Mouse (Mus musculus) left cerebral cortex, adult 9 months (tissue): ENCODE measurements at regions not wholly inside any gene's neighbourhood (a gene's known extent, or its start where the extent isn't known, plus 50 kb on each side); places are given as distances from the start of the nearest gene placed in this dataset.
"Not testable (repeated sequence)": the region's sequence is repeated elsewhere in the genome, so short reads cannot be mapped to it uniquely, and the experiment has no call there.

Source experiments
- DNase-seq, 2 experiments: peaks; one replicate each; pipeline ENCODE4 v3.0.0; 2022; ENCODE audit warnings: low spot score in 2 of 2

DNA sequence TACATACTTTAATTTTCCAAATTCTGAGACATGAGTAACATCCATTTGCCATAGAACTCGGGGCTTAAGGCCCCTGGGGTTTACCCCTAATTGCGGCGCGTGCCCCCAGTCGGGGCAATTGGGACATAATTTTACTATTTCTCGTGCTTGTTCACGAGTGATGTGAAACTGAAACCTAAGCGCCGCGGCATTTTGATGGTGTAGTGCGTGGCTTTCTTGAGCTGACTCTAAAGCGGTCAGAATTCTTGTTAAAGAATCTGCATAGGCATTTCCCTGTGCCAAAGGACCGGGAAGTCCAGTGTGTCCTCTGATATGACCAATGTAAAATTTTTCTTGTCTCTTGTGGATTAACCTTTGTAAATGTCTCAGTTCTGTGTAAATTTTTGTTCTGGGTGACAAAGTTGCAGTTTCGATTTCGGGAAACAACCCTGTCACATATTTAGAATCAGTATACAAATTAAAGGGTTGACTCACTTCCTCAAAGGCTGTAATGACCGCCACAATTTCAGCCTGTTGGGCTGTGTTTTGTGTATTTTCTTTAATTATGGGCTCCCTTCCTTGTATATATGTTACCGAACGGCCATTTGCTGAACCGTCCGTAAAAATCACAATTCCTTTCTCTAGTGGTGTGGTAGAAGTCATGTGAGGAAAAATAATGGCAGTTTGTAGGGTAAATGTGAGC is 1037.6 kb upstream of the Sel1l start:
- DNase-seq: not testable (repeated sequence)

DNA sequence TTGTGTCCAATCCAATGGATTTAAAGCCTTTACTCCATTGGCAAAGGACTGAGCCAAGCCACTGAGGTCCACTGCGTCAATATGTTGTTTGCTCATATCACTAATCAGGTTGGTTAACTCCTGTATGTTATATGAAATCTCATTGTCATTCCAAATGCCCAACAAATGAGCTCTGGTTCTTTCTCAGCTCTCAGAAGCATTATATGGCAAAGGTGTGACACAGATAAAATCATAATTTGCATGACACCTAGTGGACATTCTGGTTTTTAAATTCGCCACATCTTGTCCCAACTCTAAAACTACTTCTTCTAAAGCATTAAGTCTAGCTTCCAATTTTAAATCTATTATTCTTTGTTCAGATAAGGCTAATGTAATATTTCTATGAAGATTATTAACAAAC is 1035.1 kb upstream of the Sel1l start:
- DNase-seq: not testable (repeated sequence)

DNA sequence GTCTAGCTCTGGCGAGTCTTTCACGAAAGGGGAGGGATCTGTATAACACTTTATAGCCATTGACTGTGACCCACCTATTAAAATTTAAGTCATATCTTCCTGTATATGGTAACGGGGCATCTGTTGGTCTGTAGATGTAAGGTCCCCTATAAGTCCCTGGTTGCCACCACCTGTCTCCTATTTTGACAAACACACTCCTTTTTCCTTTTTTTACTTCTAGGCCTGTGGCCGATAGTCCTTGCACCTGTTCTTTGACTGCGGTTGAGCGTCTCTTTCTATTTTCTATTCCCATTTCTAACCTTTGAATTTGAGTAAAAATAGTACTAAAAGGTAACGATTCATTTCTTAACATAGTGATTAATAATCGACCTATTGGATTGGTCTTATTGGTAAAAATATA is 1034.1 kb upstream of the Sel1l start:
- DNase-seq: not testable (repeated sequence)

DNA sequence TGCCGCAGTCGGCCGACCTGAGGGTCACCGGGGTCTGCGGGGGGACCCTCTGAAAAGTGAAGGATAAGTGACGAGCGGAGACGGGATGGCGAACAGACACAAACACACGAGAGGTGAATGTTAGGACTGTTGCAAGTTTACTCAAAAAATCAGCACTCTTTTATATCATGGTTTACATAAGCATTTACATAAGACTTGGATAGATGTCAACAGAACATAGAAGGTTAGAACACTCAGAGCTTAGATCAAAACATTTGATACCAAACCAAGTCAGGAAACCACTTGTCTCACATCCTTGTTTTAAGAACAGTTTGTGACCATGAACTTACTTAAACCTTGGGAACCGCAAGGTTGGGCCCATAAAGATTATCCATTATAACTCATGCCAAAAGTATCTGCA is 1033.6 kb upstream of the Sel1l start:
- DNase-seq: not testable (repeated sequence)

DNA sequence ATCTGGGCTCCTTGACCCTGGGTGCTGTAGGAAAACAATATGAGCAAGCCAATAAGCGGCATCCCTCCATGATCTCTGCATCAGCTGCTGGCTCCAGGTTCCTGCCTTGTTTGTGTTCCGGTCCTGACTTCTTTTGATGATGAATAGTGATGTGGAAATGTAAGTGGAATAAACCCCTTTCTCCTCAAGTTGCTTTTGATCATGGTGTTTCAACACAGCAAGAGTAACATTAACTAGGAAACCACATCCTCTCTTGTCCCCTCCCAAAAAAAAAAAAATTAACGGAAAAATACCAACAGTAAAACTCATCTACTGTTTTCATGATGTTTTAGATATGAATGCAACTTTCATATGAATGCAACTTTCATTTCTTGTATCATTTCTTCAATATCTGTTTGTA is 1024.6 kb upstream of the Sel1l start:
- no peak for DNase-seq

DNA sequence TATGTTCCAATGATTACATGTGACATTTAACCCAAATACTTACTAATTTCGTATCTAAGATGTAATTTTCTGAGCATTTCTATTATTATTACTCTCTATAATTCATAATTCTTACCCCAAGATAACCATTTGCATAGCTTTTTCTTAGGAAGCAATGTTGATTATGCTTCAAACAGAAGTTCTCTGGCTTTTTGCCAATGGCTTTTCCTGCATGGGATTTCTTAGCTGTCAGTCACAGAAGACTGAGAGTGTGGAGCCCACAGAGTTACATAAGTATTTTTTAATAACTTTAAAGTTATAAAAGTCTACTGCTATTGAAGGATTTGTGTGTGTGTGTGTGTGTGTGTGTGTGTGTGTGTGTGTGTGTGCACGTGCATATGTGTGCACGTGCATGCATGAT is 1020.4 kb upstream of the Sel1l start:
- no peak for DNase-seq

DNA sequence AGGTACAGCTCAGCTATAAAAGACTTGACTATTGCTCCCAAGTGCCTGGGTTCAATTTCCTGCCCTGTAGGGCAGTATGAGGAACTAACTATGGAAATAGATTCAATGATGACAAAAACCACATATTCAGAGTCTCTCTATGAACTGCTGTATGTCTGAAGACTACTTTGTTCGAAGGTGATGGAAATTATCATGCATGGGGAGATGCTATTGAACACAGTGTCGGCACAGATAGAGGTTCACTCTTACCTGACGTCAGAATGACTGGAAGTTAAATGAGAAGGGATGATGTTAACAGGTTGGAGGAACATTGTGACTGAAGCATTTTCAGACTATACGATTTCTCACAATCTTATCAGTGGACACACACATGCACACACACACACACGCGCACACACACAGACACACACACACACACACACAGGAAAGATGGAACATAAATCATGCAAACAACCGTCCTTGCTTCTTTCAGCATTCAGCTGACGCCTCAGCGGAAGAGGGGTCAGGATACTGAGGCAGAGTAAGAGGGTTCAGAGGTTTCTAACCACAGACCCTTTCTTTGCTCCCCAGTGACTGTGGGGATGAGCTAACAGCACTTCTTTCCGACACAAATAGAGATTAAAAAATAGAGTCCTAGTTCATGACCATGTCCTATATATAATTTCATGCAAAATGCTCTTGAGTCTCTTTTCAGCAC is 974.3 kb upstream of the Sel1l start:
- DNase-seq: no peak

DNA sequence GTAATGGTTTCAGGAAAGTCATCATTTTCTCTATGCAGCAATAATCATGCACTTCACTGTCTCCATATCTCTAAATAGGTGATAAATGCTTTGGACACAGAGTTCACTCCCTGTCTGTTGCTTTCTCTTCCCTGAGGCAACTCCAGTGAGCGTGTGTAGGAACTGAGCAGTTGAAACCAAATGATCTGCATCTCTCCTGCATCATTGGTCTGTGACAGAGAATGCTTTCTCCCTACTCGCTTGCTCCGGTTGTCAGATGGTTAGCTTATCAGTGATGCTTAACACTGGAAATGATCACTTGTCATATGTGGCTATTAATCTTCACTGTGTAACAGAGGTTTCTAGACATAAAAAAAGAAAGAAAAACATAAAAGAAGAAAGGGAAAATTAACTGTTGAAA is 969.7 kb upstream of the Sel1l start:
- DNase-seq: no peak

DNA sequence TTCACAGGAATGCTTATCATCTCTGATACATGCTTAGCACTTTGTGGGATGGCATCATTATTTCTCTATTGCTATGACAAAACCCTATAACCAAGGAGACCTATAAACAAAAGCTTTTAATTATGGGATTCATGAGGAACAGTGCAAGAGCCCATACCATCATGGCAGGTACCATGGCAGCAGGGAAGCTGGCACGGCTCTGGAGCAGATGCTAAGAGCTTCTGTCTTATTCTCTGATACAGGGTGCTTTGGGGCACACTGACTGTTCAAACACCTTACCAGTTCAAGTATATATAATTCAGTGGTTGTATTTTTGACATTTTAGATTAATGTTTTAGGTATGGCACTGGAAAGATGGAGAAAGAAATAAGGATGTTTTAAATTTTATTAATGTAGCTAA is 952.2 kb upstream of the Sel1l start:
- no peak for DNase-seq

DNA sequence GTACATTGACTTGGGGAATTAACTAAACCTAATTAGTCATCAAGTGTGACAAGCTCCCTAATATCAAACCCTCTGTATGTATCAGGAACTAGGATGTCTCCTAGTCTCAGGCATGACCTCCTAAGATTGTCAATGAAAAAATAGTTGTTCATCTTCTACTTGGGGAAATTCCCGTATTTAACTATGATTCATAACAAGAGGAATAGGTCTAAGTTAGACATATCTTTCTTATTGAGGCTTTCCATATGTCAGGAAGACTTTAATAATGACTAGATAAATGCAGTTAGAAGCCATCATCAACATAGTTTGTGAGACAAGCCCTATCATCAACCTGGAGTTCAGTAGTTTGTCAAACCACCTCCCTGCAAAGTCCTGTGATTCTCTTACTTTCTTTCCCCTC is 934.4 kb upstream of the Sel1l start:
- no peak for DNase-seq

DNA sequence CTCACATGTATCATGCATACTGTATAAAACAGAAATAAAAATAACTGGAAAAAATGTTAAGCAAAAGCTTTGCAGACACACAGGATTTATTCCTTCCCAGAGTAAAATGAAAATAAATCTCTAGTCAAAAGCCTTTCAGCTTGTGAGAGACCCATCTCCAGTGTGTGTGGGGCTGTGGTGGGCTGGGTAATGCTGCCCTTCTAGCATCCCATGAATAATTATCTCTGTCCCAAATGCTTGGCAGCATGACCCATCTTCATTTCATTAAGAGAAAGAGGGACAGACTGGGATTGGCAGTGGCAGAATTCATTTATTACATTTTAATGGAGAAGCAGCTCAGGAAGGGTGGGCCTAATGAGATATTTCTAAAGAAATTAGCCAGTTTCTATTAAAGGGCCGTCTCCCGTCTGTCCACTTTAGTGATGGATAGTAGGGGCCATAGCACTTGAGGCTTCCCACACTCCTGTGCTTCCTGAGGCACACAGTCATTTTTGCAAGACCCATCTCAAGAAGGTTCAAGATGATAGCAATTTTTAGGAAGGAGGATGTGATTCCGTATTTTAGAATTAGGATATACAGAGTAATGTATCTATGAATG is 930.8 kb upstream of the Sel1l start:
- DNase-seq: no peak

DNA sequence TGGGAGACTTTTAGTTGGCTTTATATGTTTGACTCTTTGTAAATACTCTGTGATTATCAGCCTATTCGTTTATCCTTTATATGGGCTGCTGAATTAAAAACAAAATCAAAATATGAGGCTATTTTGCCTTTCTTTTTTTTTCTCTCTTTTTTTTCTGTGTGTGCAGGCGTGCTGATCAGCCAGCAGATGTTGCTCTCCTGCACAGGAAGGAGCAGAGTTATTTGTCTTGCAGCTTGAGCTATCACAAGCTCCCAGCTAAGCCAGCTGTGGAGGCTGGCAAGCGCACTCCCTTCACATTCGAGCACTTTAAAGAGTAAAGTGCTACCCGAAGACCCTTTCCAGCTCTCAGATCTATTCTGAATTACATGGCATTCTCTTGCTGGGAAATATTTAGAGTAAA is 926.7 kb upstream of the Sel1l start:
- DNase-seq: no peak

DNA sequence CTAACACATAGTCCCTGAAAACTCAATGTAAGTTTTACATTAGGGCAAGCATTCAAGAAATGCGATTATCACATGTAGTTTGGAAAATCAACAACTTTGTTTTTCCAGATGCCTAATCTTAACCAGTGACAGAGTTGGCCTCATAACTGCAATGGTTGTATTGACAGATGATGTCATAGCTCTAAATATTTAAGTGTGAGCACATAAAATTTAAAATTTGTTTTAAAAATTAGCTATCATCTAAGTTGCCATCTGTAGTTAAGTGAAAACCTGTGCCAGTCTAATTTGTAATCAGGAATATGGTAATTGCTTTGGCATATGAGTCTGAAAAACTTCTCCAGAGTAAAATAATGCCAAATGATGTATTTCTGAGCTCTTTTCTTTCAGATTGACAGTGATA is 899.6 kb upstream of the Sel1l start:
- DNase-seq: no peak

DNA sequence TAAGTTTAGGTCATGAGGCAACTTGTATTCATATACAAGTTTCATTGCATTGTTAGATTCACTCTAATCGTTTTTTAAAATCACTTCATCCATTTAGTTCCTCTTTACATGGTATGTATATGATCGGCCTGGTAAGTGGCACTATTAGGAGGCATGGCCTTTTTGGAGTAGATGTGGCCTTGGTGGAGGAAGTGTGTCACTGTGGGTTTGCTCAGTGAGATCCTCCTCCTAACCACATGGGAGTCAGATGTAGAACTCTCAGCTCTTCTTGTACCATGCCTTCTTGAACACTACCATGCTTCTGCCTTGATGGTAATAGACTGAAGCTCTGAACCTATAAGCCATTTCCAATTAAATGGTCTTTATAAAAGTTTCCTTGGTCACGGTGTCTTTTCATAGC is 891.9 kb upstream of the Sel1l start:
- no peak for DNase-seq

DNA sequence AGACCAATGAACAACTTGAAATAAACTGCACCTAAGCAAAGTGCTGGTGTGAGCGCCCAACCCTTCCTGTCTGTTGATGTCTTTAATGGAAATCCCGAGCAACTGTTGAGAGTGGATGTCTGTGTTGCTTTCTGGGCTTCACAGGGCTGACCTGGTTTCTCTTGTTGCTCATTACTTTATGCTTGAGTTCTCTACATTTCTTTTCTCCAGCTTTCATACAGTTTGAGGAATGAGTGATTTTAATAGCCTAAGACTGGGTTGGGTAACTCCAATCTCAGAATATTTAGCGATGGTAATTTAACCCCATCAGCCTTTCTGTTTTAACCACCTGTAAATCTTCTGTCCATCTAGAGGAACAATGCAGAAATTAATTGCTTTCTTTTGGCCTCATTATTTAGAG is 890.2 kb upstream of the Sel1l start:
- no peak for DNase-seq

DNA sequence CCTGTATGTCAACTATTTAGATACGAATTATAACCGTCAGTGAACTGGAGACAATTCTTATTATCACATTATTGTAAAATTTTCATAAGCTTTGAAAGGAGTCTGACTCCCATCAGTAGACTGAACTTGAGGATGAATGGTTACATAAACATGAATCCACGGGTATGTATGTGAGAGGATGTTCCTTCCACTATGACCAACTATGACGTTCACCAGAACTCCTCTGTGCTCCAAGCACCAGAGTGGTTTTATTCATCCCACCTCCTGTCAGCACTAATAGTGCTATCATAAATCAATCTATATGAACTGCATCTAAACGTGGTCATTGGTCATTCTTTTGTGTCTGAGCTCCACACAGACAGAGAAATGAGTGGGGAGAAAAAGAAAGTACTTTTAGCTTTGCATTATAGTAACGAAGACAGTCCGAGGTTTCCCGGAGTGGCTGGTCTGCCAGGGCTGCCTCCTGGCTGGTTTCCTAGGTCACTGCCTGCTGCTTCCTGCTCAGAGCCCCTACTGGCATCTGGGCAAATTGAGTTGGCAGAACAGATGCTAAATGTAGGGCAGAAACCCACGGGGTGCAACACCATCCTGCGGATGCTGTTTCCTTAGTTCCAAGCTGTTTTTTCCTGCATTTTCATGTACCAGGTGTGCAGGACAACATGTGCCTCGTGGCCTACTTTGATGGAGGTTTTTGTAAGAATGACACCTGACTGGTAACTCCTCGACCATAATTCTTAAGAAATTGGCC is 888.8 kb upstream of the Sel1l start:
- peak in 1 of 2 experiments; percentile 22 for DNase-seq

DNA sequence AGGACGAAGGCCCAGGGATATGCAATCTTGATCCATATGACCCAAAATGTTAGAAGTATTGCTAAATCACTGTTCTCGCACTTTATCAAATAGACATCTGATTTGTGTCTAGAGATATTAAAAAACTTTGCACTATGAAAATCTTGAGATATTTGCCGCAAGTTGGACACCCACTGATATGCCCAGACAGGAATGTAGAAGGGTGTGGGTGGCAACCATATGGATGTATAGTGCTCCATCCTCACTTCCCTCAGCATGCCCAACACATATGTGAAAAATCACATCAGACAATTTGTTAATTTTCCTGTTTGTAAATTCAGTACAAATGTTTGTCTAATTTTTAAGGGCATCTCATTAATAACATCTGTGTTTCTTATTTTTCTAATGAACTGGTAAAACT is 874.1 kb upstream of the Sel1l start:
- peak in 1 of 2 experiments; percentile 4 for DNase-seq

DNA sequence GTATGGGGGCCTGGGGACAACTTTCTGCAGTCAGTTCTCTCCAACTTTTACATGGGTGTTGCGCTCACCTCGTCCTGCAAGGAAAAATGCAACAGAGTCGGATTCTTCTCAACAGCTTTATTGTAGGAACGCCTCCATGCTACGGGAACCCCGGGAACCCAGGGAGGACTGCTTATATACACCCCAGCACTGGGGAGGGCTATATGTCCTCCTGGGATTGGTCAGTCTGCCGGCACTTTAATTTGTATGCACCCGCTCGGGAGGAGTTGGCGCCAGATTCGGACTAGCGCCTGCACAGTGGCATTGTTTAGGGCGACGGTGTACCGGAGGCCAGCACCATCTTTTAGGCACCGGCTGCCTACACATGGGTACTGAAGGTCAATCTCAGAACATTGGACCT is 864.5 kb upstream of the Sel1l start:
- DNase-seq: no peak

DNA sequence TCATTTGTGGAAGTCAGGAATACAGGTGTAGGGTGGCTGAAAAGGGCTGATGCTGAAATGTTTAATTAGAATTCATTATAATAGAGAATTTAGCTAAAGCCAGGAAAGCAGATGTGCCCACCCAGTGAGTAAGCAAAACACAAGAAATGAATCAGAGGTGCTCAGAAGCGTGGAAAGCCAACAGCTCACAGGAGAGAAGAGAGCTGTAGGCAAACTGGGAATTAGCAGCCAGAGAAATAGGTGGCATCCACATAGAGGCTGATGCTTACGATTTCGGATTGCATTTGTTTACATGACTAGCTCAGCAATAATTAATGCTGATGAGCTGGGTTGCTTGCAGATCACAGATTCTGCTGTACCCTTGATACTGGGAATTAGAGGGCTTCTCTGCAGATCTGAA is 859.5 kb upstream of the Sel1l start:
- DNase-seq: no peak

DNA sequence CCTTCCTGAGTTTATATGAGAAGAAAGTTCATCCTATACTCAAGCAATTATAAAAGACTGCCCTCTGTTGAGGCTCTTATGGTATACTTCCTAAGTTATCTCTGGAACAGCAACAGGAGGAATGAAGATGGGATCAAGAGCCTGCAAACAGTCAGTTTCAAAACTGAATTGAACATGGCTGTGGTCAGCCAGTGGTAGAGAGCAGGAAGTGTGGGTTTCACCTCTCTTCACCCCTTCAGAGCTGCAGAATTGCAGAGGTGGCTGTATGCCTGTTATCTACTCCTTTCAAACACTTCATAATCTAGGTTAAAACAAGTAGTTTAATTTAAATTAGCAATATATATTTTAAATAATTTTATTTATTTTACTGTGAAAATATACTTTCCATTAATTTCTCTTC is 854.8 kb upstream of the Sel1l start:
- DNase-seq: no peak

DNA sequence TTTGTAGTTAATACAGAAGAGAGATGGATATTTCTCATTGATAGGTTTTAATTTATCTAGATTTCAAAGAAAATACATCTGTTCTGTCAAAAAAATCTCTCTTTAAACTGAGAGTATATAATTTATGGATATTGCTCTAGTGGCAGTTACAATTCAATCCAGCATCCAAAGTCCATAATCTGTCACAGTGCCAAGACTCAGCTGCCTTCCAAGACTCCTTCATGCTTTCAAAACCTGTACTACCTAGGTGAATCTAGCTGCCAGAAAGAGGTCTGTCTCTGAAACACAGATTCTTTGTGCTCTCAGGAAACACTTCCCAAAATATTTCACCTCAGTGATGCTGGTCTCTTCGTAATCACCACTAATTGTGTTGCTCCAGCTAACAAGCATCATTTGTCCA is 844.0 kb upstream of the Sel1l start:
- no peak for DNase-seq

DNA sequence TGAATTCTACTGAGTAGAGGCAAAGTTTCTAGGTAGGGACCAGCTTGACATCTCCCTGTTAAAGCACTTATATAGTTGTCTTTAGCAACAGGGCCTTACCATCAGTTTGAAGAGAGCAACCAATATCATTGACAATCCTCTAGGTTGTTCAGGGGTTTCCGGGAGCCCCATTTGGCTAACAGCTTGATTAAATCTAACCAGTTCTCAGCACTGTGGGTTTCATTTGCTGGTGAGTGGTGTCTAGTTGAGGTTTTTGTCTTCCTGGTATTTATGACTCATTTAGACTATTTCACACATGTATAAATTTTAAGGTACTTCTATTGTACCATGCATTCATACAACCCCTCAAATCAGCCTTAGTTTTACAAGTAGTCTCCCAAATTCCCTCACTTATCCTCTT is 823.4 kb upstream of the Sel1l start:
- no peak for DNase-seq

DNA sequence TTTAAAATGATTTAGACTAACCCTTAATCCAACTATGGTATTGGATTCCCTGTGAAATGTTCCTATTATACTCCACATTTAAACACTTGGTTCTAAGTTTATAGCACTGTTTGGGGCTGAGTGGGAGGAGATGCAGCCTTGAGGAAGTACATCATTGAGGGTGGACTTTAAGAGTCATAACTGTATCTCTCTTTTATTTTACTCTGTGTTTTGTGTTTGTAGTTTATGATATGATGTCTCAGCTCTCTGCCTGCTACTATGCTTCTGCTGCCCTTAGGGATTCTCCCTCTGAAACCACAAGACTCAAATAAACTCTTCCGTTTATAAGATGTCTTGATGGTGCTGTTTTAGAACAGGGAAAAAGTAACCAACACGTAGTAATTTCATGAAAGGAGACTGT is 797.7 kb upstream of the Sel1l start:
- no peak for DNase-seq
